ENCODE assay signal across 21 mouse cellular contexts in genomic region chr2:74709465-74710419, GRCm38 (mm10). TPM values are rescaled to one million over a fixed set of nuclear protein-coding genes. Genes with fewer than 3 reads are reported as not detected.
DNase-seq lines count a peak whose midpoint lies in the region; ATAC-seq and TF ChIP-seq lines count a peak whose summit lies in the region.
"Had no signal": no experiment of that assay in that cellular context is flagged by ENCODE, and none has a peak within 500 bp of the region (broad histone marks: within the 10 kb centered on the region; RNA-seq: fewer than 3 reads in every experiment).

No protein-coding gene starts in this region.

- TF ChIP-seq POLR2A in CH12.LX (IDR thresholded peaks at IDR 0.05; ENCODE audit: low read depth, low read length): no peak
- TF ChIP-seq POLR2A in MEL (IDR thresholded peaks at IDR 0.05; ENCODE audit: control insufficient read depth in 1 of 2, insufficient read depth in 1 of 2, low read depth in 1 of 2, low read length in 2 of 2, poor library complexity in 1 of 2): no peak

- H3K9me3 ChIP-seq in kidney, embryonic 14.5 days (ENCODE audit: control insufficient read depth, low read length): no peaks in the 10 kb centered on the region
- H3K9me3 ChIP-seq in CH12.LX (replicated peaks; ENCODE audit: low read length) (peaks cover 4% of the 10 kb centered on the region), MEL (replicated peaks; ENCODE audit: insufficient read depth, low read length) (no peaks in the 10 kb centered on the region)
- H3K9me3 ChIP-seq in neural tube, embryonic 11.5 days (ENCODE audit: control insufficient read depth, low read length): no peaks in the 10 kb centered on the region
- H3K9me3 ChIP-seq: forebrain, embryonic 13.5 days; limb, embryonic 13.5 days had no signal

- peaks cover 32% of the 10 kb centered on the region for H3K4me1 ChIP-seq in kidney, embryonic 14.5 days (ENCODE audit: control insufficient read depth, insufficient read depth, low read length)
- peaks cover 0 to 4% of the 10 kb centered on the region in 2 experiments; a peak in 2 of 4 replicates for H3K4me1 ChIP-seq in CH12.LX (ENCODE audit: control insufficient read depth in 1 of 2, insufficient read depth in 2 of 2)
- H3K4me1 ChIP-seq in MEL (ENCODE audit: control insufficient read depth in 1 of 2, insufficient read depth in 2 of 2, low read length in 2 of 2): no peaks in the 10 kb centered on the region; a peak in 2 of 4 replicates
- H3K4me1 ChIP-seq in neural tube, embryonic 11.5 days (ENCODE audit: control insufficient read depth, insufficient read depth, low read length): peaks cover 20% of the 10 kb centered on the region

- H3K79me2 ChIP-seq in CH12.LX (replicated peaks; ENCODE audit: control insufficient read depth, extremely low read depth, insufficient read depth, poor library complexity, severe bottlenecking) (no peaks in the 10 kb centered on the region), MEL (ENCODE audit: control insufficient read depth, insufficient read depth, low read length, poor library complexity) (peaks cover 6% of the 10 kb centered on the region; the same call in 1 of the 2 replicates)

- H3K4me2 ChIP-seq in kidney, embryonic 14.5 days (replicated peaks; ENCODE audit: low read depth, low read length): peak overlapping the region; percentile 69
- H3K4me2 ChIP-seq in CH12.LX (ENCODE audit: insufficient read depth, low read depth, poor library complexity, severe bottlenecking): peak overlapping the region; percentile 7; the same call in 1 of the 2 replicates
- peak overlapping the region; percentile 85 for H3K4me2 ChIP-seq in neural tube, embryonic 11.5 days (ENCODE audit: low read depth)
- H3K4me2 ChIP-seq: forebrain, embryonic 13.5 days; limb, embryonic 13.5 days had no signal

- DNase-seq in kidney, adult 18-20 months: no peak
- DNase-seq in CH12.LX (ENCODE audit: extremely low read depth): peak; percentile 8
- DNase-seq in MEL (ENCODE audit: low read depth, low spot score): no peak
- peak; percentile 21 for DNase-seq in neural tube, embryonic 11.5 days (ENCODE audit: low spot score)
- DNase-seq in thymus, postnatal 14 days: no peak
- no peak for DNase-seq in urinary bladder, adult 18-20 months (ENCODE audit: low spot score in 2 of 2)
- DNase-seq: cerebellum, adult 18-20 months; layer of hippocampus, adult 9-11 months; lung, postnatal 10 days; midbrain, embryonic 14.5 days; thymus, postnatal 36 days had no signal

- H3K36me3 ChIP-seq in kidney, embryonic 14.5 days (ENCODE audit: control insufficient read depth, insufficient read depth, low read length): no peaks in the 10 kb centered on the region
- H3K36me3 ChIP-seq in CH12.LX (replicated peaks in 1 of 2; ENCODE audit: control insufficient read depth in 1 of 2, insufficient read depth in 1 of 2, low read length in 1 of 2) (no peaks in the 10 kb centered on the region), MEL (ENCODE audit: control insufficient read depth in 1 of 2, insufficient read depth in 2 of 2, low read length in 2 of 2) (peaks cover 0 to 2% of the 10 kb centered on the region in 2 experiments; a peak in 1 of 4 replicates)
- H3K36me3 ChIP-seq in neural tube, embryonic 11.5 days (ENCODE audit: control insufficient read depth, insufficient read depth, low read length): no peaks in the 10 kb centered on the region
- H3K36me3 ChIP-seq: G1E; limb, embryonic 13.5 days had no signal

- 13% methylated on average over 5 of the region's 5 CpGs for WGBS in kidney, embryonic 14.5 days
- 6% methylated on average over 5 of the region's 5 CpGs for WGBS in neural tube, embryonic 11.5 days

- dilution Hi-C loops in CH12.LX (cut with MboI; ENCODE audit: extremely low pct_ligation_motif_present, extremely low pct_unique_long_range_greater_than_20kb, low sequenced_read_pairs): no loop called here

- peak overlapping the region; percentile 93; the same call in 1 of the 2 replicates for H3K9ac ChIP-seq in kidney, embryonic 14.5 days (ENCODE audit: low read depth, low read length)
- H3K9ac ChIP-seq in CH12.LX (ENCODE audit: insufficient read depth, low read depth): no peak overlapping the region
- H3K9ac ChIP-seq in MEL (ENCODE audit: control insufficient read depth, low read depth, low read length, poor library complexity, severe bottlenecking): no peak overlapping the region
- H3K9ac ChIP-seq in neural tube, embryonic 11.5 days (ENCODE audit: low read length): 0 out of 2 replicates have a peak overlapping the region, but pooled peaks have one; percentile 7
- H3K9ac ChIP-seq: forebrain, embryonic 13.5 days; limb, embryonic 13.5 days; liver, embryonic 14.5 days had no signal

- H3K27ac ChIP-seq in kidney, embryonic 14.5 days (ENCODE audit: low read depth, low read length): peak overlapping the region; percentile 55
- H3K27ac ChIP-seq in CH12.LX (ENCODE audit: insufficient read depth, low read depth) (no peak overlapping the region), MEL (ENCODE audit: control insufficient read depth, low read depth, low read length) (no peak overlapping the region)
- H3K27ac ChIP-seq in neural tube, embryonic 11.5 days (ENCODE audit: low read depth, low read length): peak overlapping the region; percentile 100; the same call in 1 of the 2 replicates
- H3K27ac ChIP-seq: forebrain, embryonic 13.5 days; limb, embryonic 13.5 days; liver, embryonic 14.5 days had no signal

- ATAC-seq in kidney, embryonic 14.5 days (ENCODE audit: low FRiP score, low TSS enrichment): no peak
- ATAC-seq in neural tube, embryonic 11.5 days (ENCODE audit: insufficient read depth, low FRiP score, low TSS enrichment): no peak
- ATAC-seq: forebrain, embryonic 13.5 days had no signal

- no peaks in the 10 kb centered on the region for H3K27me3 ChIP-seq in kidney, embryonic 14.5 days (ENCODE audit: control insufficient read depth, insufficient read depth, low read length)
- H3K27me3 ChIP-seq in CH12.LX (replicated peaks) (peaks cover 6% of the 10 kb centered on the region), MEL (ENCODE audit: control insufficient read depth in 1 of 2, insufficient read depth in 2 of 2, low read length in 2 of 2) (peaks cover 0 to 1% of the 10 kb centered on the region in 2 experiments; a peak in 1 of 4 replicates)
- H3K27me3 ChIP-seq in neural tube, embryonic 11.5 days (ENCODE audit: control insufficient read depth, insufficient read depth, low read length): peaks cover 7% of the 10 kb centered on the region; the same call in 1 of the 2 replicates

- in situ Hi-C loops in CH12.LX (cut with MboI; ENCODE audit: low pct_ligation_motif_present, low pct_unique_long_range_greater_than_20kb, low sequenced_read_pairs): loop anchor here (25.0 kb wide), 1 partner anchor 878 kb away; no protein-coding TSS in a partner anchor

- TF ChIP-seq RAD21 in CH12.LX (IDR thresholded peaks at IDR 0.05; ENCODE audit: low read depth, low read length) (no peak), MEL (IDR thresholded peaks at IDR 0.05; ENCODE audit: low read depth, low read length) (no peak)

- TF ChIP-seq EP300 in CH12.LX (IDR thresholded peaks at IDR 0.05; ENCODE audit: low read length) (no peak), MEL (IDR thresholded peaks at IDR 0.05; ENCODE audit: low read depth in 1 of 2, low read length in 2 of 2) (no peak)

- H3K4me3 ChIP-seq in kidney, embryonic 14.5 days (ENCODE audit: low read length): peak overlapping the region; percentile 5; the same call in 1 of the 2 replicates
- H3K4me3 ChIP-seq in CH12.LX (replicated peaks in 1 of 3; ENCODE audit: low read depth in 2 of 3, low read length in 2 of 3, poor library complexity in 1 of 3): no peak overlapping the region
- H3K4me3 ChIP-seq in MEL (ENCODE audit: control insufficient read depth in 1 of 2, insufficient read depth in 1 of 2, low read depth in 2 of 2, low read length in 2 of 2): no peak overlapping the region
- no peak overlapping the region; the same call in 1 of the 2 replicates for H3K4me3 ChIP-seq in neural tube, embryonic 11.5 days (ENCODE audit: low read depth, low read length)
- H3K4me3 ChIP-seq: forebrain, embryonic 13.5 days; limb, embryonic 13.5 days; myocyte had no signal

- no peak for TF ChIP-seq CTCF in CH12.LX (conservative IDR thresholded peaks at IDR 0.05 in 1 of 2, IDR thresholded peaks at IDR 0.05 in 1 of 2; ENCODE audit: low read depth in 2 of 2, low read length in 2 of 2)
- TF ChIP-seq CTCF in MEL (IDR thresholded peaks at IDR 0.05 in 2 of 3, conservative IDR thresholded peaks at IDR 0.05 in 1 of 3; ENCODE audit: control insufficient read depth in 1 of 3, insufficient read depth in 1 of 3, low read depth in 2 of 3, low read length in 3 of 3, poor library complexity in 1 of 3, severe bottlenecking in 1 of 3): no peak

RNA-seq across cellular contexts. Expression of gene Hoxd3, which starts 2.0 kb away (rescaled TPM):
- 12.3 and 12.6 TPM in 2 replicates for polyA plus RNA-seq in kidney, embryonic 14.5 days (2014; fragmentation: Nextera tagmentation; extraction: Ambion mirVana)
- total RNA-seq in CH12.LX (2012; rRNA removed) (0.50 TPM in 1 of 2 replicates, not detected in the other), CH12.LX (2014; rRNA removed) (0.12 and 0.14 TPM in 2 replicates), MEL (2012; rRNA removed) (not detected in 2 replicates)
- polyA plus RNA-seq in CH12.LX (2012; ENCODE audit: insufficient read length, low read depth) (1.0 and 1.1 TPM in 2 replicates), MEL (2012; ENCODE audit: insufficient read depth in 1 of 2, insufficient read length in 2 of 2, low read depth in 1 of 2, low replicate concordance in 2 of 2, missing spikeins in 1 of 2) (not detected)
- polyA plus RNA-seq in neural tube, embryonic 11.5 days (2014; fragmentation: Nextera tagmentation; extraction: Ambion mirVana): 52.7 and 55.0 TPM in 2 replicates
- total RNA-seq: left cerebral cortex, adult 8-10 months; megakaryocyte progenitor cell, adult 5-6 weeks had no signal
- polyA plus RNA-seq: forebrain, embryonic 13.5 days; midbrain, embryonic 14.5 days; myocyte had no signal

RNA-seq across cellular contexts. Expression of gene Hoxd4, which starts 2.0 kb away (rescaled TPM):
- polyA plus RNA-seq in kidney, embryonic 14.5 days (2014; fragmentation: Nextera tagmentation; extraction: Ambion mirVana): 6.3 and 18.7 TPM in 2 replicates
- total RNA-seq in CH12.LX (2012; rRNA removed): 8.4 and 9.8 TPM in 2 replicates
- total RNA-seq in CH12.LX (2014; rRNA removed): 6.0 and 7.2 TPM in 2 replicates
- polyA plus RNA-seq in CH12.LX (2012; ENCODE audit: insufficient read length, low read depth): 5.4 and 6.3 TPM in 2 replicates
- not detected in 2 replicates for total RNA-seq in MEL (2012; rRNA removed)
- not detected for polyA plus RNA-seq in MEL (2012; ENCODE audit: insufficient read depth in 1 of 2, insufficient read length in 2 of 2, low read depth in 1 of 2, low replicate concordance in 2 of 2, missing spikeins in 1 of 2)
- polyA plus RNA-seq in neural tube, embryonic 11.5 days (2014; fragmentation: Nextera tagmentation; extraction: Ambion mirVana): 9.2 and 11.2 TPM in 2 replicates
- total RNA-seq: left cerebral cortex, adult 8-10 months; megakaryocyte progenitor cell, adult 5-6 weeks had no signal
- polyA plus RNA-seq: forebrain, embryonic 13.5 days; midbrain, embryonic 14.5 days; myocyte had no signal

RNA-seq across cellular contexts. Expression of gene Hoxd8, which starts 5.3 kb away (rescaled TPM):
- 45.0 and 45.2 TPM in 2 replicates for polyA plus RNA-seq in kidney, embryonic 14.5 days (2014; fragmentation: Nextera tagmentation; extraction: Ambion mirVana)
- total RNA-seq in CH12.LX (2012; rRNA removed): not detected in 2 replicates
- 0.20 and 0.76 TPM in 2 replicates for total RNA-seq in CH12.LX (2014; rRNA removed)
- polyA plus RNA-seq in CH12.LX (2012; ENCODE audit: insufficient read length, low read depth): 0.15 and 0.31 TPM in 2 replicates
- 4.7 and 5.4 TPM in 2 replicates for total RNA-seq in MEL (2012; rRNA removed)
- 1 to 10 TPM in 1 of 2 experiments, not detected in 1; 7.4 TPM for polyA plus RNA-seq in MEL (2012; ENCODE audit: insufficient read depth in 1 of 2, insufficient read length in 2 of 2, low read depth in 1 of 2, low replicate concordance in 2 of 2, missing spikeins in 1 of 2)
- polyA plus RNA-seq in neural tube, embryonic 11.5 days (2014; fragmentation: Nextera tagmentation; extraction: Ambion mirVana): 21.3 and 23.1 TPM in 2 replicates
- total RNA-seq: G1E; left cerebral cortex, adult 8-10 months; megakaryocyte progenitor cell, adult 5-6 weeks had no signal
- polyA plus RNA-seq: forebrain, embryonic 13.5 days; G1E; midbrain, embryonic 14.5 days; myocyte had no signal

RNA-seq across cellular contexts. Expression of gene Hoxd9, which starts 12.2 kb away (rescaled TPM):
- polyA plus RNA-seq in kidney, embryonic 14.5 days (2014; fragmentation: Nextera tagmentation; extraction: Ambion mirVana): 36.2 and 47.9 TPM in 2 replicates
- total RNA-seq in CH12.LX (2012; rRNA removed) (not detected in 2 replicates), CH12.LX (2014; rRNA removed) (not detected in 2 replicates), MEL (2012; rRNA removed) (not detected in 2 replicates)
- polyA plus RNA-seq in CH12.LX (2012; ENCODE audit: insufficient read length, low read depth) (not detected in 2 replicates), MEL (2012; ENCODE audit: insufficient read depth in 1 of 2, insufficient read length in 2 of 2, low read depth in 1 of 2, low replicate concordance in 2 of 2, missing spikeins in 1 of 2) (not detected)
- 14.3 and 17.3 TPM in 2 replicates for polyA plus RNA-seq in neural tube, embryonic 11.5 days (2014; fragmentation: Nextera tagmentation; extraction: Ambion mirVana)
- total RNA-seq: G1E; left cerebral cortex, adult 8-10 months; megakaryocyte progenitor cell, adult 5-6 weeks had no signal
- polyA plus RNA-seq: forebrain, embryonic 13.5 days; G1E; midbrain, embryonic 14.5 days; myocyte had no signal

RNA-seq across cellular contexts. Expression of gene Gm28230, which starts 16.8 kb away (rescaled TPM):
- 2.3 and 4.0 TPM in 2 replicates for polyA plus RNA-seq in kidney, embryonic 14.5 days (2014; fragmentation: Nextera tagmentation; extraction: Ambion mirVana)
- total RNA-seq in CH12.LX (2012; rRNA removed) (0.80 and 0.89 TPM in 2 replicates), CH12.LX (2014; rRNA removed) (0.84 and 1.1 TPM in 2 replicates), MEL (2012; rRNA removed) (not detected in 2 replicates)
- polyA plus RNA-seq in CH12.LX (2012; ENCODE audit: insufficient read length, low read depth) (0.85 and 1.7 TPM in 2 replicates), MEL (2012; ENCODE audit: insufficient read depth in 1 of 2, insufficient read length in 2 of 2, low read depth in 1 of 2, low replicate concordance in 2 of 2, missing spikeins in 1 of 2) (not detected)
- 3.9 and 5.5 TPM in 2 replicates for polyA plus RNA-seq in neural tube, embryonic 11.5 days (2014; fragmentation: Nextera tagmentation; extraction: Ambion mirVana)
- total RNA-seq: left cerebral cortex, adult 8-10 months; megakaryocyte progenitor cell, adult 5-6 weeks had no signal
- polyA plus RNA-seq: embryonic facial prominence, embryonic 11.5 days; forebrain, embryonic 13.5 days; heart, postnatal 0 days; liver, embryonic 14.5 days; midbrain, embryonic 14.5 days; myocyte had no signal

Comparison
In these comparisons a context has a peak if more than half of its experiments do, and no peak if none do; other contexts are left out.
1. H3K27ac ChIP-seq: peak in kidney, embryonic 14.5 days (single experiment) and neural tube, embryonic 11.5 days (single experiment); none in CH12.LX (single experiment) and MEL (single experiment).
2. H3K4me2 ChIP-seq: peak in every context shown above with its lines; median percentile 85 in neural tube, embryonic 11.5 days; 69 in kidney, embryonic 14.5 days; 7 in CH12.LX.
3. H3K9ac ChIP-seq: peak in kidney, embryonic 14.5 days (single experiment) and neural tube, embryonic 11.5 days (single experiment); none in CH12.LX (single experiment) and MEL (single experiment).
4. DNase-seq: peak in CH12.LX (single experiment) and neural tube, embryonic 11.5 days (single experiment); none in kidney, adult 18-20 months (single experiment), MEL (single experiment), thymus, postnatal 14 days (single experiment) and urinary bladder, adult 18-20 months (0 of 2).